Mouse (Mus musculus) stomach, postnatal 0 days (tissue): ENCODE measurements around the gene 9430015G10Rik.

Source experiments
- CTCF ChIP-seq: IDR thresholded peaks from 2 replicates; pipeline ENCODE4 v1.5.1; 2016; ENCODE audit warnings: antibody characterized with exemption, low read depth, mild to moderate bottlenecking, moderate library complexity
- EP300 ChIP-seq: optimal IDR thresholded peaks from 2 replicates; pipeline ENCODE3; 2016; ENCODE audit warnings: antibody characterized with exemption

GRCm38 (mm10) chr4:156103342-156103741, 6.4 kb upstream of the 9430015G10Rik start:
- TF ChIP-seq EP300, result no peak
- no peak for TF ChIP-seq CTCF
